Mouse (Mus musculus) stomach, adult 2 months (tissue): ENCODE data around the gene Smc4. TPM values are rescaled to one million over a fixed set of nuclear protein-coding genes. Genes with fewer than 3 reads are reported as not detected.

ENCODE experiments used
- polyA plus RNA-seq: library from polyadenylated mRNA; depleted of rRNA; stranded (reverse); fragments of >200 nt; gene quantifications from 2 replicates; pipeline ENCODE4 v1.2.3, GENCODE M21; 2012; rRNA removed

Smc4 gene
- 1.2 and 1.4 TPM in 2 replicates for polyA plus RNA-seq

DNA sequence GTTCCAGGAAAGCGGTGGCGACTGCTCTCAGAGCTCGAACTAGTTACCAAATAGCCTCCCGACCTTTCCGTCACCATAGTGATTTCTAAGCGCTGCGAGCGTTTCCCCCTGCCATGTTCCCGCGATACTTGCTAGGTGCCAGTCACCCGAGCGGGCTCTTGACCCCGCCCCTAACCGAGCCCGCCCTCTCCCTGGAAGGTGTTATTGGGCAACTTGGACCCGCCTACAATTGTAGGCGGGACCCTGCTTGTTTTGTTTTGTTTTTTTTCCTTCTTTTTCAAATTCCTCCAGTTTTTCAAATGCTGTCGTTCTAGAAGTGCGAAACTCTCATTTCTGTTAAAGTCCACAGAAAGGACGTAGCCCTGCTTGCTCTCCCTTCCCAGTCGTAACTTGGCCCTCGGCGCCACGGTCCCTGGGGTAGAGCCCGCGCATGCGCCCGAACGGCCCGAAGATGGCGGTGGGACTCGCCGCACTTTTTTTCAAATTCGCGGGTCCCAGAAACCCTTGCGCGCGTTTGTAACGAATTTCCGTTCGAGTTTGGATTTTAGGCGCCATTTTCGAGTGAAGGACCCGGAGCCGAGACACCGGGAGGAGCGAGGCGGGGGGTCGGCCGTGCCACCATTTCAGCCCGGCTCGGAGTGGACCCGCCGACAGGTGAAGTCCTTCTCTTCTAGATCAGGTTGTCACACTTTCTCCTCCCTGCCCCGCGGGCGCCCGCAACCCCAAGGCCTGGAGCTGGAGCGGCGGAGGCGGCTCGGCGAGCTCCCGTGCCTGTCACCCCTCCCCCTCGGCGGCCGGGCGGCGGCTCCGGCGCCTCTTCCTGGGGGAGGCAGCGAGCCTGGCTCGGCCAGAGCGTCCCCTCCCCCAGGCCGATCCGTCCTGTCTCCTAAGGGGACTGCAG is at the start of gene Smc4, which contains the start of gene Ift80:
Gene Smc4, plus strand, starts transcription at position 302 of the 901 bp plus-strand sequence.
Gene Ift80, minus strand, starts transcription at position 134 of the 901 bp plus-strand sequence.

DNA sequence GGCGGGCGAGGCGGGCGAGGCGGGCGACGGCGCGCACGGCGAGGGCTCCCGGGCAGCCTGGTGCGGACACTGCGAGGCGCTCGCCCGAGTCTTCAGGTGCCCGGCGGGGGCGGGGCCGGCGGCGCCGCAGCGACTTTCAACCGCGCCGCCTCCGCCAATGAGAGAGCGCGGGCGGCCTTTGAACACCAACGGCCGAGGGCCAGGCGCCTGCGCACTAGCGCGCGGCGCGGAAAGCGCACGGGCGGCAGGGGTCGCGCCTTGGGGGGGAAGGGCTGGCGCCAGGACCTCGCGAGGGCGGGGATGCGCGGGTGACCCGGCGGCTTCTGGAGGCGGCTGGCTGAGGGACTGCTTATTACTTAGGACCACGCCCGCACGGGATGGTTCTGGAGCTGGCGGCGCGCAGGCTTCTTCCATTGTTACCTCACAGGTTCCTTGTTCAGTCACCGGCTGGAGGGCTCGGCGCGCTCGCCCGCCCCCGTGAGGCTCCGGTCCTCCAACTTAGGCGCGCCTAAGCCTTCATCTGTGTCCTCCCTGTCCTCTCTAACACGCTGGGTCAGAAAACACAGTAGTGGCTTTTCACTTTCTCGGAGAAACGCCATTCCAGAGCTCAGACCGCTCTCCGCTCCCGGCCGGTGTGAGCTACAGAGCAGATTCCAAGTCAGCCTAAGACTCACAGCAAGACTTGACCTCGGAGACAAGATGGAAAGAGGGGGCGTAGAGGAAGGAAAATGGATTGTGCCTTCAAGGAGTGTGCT is 40.3 kb downstream of the Smc4 start, which contains the start of gene Trim59:
Gene Trim59, minus strand, starts transcription at position 111 of the 755 bp plus-strand sequence.

Other genes starting within 250 kb of the Smc4 start
- gene 1110032F04Rik, start 135.2 kb upstream of the Smc4 start, polyA plus RNA-seq, result 0.02 and 0.15 TPM in 2 replicates
- gene Ift80, start 168 bp upstream of the Smc4 start, polyA plus RNA-seq, result 0.11 and 0.30 TPM in 2 replicates
- 0.48 and 0.93 TPM in 2 replicates for gene Trim59, start 40.0 kb downstream of the Smc4 start, polyA plus RNA-seq
- gene Kpna4, start 122.4 kb downstream of the Smc4 start, polyA plus RNA-seq, result 1.6 and 2.1 TPM in 2 replicates
- 0.90 and 1.1 TPM in 2 replicates for gene Arl14, start 217.7 kb downstream of the Smc4 start, polyA plus RNA-seq